Mouse (Mus musculus): Measurements from ENCODE around the gene Slc37a3.
A peak's percentile ranks its signal among the peaks of the same experiment; 100 is the strongest.

Slc37a3 gene

GRCm38 (mm10) chr6:39319061-39319761 lies 58.3 kb downstream of the Slc37a3 start:
- peak; percentile 55 for DNase-seq (ENCODE audit: extremely low read depth, low read depth, low spot score)

- DNase-seq (ENCODE audit: extremely low read depth, low read depth, low spot score), result no peak
Measured at GRCm38 (mm10) chr6:39318631-39319010, 58.9 kb downstream of the Slc37a3 start.

DNA sequence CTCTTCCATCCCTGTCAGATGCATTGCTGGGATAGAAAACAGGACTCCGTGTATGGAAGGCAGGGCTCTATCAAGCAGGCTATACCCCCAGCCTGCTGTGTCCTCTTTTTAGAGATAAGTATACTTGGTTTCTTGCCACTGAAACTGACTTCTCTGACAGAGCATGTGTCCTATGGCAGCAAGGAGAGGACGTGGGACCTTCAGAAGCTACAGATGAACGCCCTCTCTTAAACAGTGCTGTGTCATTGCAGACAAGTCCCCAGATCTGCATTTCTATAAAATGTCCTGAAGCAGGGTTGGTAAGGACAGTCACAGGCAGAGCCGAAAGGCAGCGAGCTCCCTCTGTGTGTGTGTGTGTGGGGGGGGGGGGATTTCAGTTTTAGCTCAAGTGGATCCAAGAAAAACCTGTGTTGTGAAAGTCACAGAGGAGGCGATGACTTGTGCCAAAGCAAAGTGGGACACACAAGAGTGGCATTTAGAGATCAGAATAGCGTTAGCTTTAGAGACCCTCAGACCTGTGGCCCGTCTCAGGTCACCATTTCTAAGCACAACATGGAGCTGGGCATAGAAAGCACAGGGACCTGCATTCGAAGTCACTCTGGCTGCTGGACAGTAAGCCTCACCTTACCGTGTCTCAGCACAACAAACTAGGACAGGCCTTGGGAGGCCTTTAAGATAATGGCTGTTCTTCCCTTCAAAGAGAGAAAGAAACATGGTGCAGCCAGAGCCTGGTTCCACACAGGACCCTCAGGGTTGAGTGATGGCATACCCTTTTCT lies 59.4 kb downstream of the Slc37a3 start:
- no peak for DNase-seq (ENCODE audit: extremely low read depth, low read depth, low spot score)

DNA sequence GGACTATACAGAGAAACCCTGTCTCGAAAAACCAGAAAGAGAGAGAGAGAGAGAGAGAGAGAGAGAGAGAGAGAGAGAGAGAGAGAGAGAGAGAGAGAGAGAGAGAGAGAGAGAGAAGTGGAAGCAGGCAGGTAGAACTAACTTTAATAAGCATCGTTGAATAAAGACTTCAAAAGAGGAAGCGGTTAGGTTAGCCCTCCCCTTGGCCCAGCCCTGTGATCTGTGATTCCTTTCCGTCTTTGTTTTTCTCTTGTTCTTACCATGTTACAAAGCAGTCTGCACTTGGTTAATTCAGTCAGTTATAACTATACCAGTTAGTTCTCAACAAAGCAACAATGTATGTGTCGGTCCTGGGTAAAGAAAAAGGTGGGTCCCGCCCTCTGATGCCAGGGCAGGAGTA lies 61.4 kb downstream of the Slc37a3 start:
- DNase-seq (ENCODE audit: extremely low read depth, low read depth, low spot score), result no peak

- no peak for DNase-seq (ENCODE audit: extremely low read depth, low read depth, low spot score)
Measured at GRCm38 (mm10) chr6:39314461-39314860, 63.0 kb downstream of the Slc37a3 start.

DNA sequence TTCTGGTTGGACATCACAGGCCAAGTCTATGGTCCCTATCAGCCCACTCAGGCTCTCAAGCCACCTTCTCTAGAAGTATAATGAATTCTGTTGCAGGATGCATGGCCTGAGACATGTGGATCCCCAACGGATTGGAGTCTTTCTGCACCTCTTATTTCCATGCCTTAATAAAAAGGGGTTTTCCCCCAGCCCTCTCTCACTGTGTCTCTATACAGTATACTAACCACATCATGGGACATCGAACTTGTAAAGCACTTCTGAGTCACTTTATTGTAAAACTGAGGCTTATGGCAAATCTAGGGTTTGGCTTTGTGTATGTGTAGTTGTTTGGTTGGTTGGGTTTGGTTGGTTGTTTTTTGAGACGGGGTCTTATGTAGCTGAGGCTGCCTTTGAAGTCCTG lies 65.7 kb downstream of the Slc37a3 start:
- DNase-seq (ENCODE audit: extremely low read depth, low read depth, low spot score), result no peak

GRCm38 (mm10) chr6:39304371-39304874 lies 73.1 kb downstream of the Slc37a3 start:
- no peak for DNase-seq (ENCODE audit: extremely low read depth, low read depth, low spot score)

DNA sequence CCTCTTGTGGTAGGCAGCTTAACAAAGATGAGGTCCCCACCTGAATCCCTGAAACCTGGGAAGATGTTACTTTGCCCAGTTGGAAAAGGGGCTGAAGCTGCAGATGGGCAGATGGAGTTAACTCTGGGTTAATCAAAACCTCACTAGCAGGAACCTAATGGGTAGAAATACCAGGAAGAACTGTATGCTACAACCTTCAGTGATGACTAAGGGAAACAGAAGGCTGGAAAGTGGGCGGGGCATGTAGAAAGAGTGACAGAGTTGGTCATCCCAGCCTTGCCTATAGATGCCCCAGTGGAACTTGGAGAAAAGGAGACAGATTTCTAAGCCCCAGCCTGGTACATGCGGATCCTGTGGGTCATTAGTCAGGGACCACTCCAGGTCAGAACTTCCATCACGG lies 76.0 kb downstream of the Slc37a3 start:
- DNase-seq (ENCODE audit: extremely low read depth, low read depth, low spot score), result no peak

DNA sequence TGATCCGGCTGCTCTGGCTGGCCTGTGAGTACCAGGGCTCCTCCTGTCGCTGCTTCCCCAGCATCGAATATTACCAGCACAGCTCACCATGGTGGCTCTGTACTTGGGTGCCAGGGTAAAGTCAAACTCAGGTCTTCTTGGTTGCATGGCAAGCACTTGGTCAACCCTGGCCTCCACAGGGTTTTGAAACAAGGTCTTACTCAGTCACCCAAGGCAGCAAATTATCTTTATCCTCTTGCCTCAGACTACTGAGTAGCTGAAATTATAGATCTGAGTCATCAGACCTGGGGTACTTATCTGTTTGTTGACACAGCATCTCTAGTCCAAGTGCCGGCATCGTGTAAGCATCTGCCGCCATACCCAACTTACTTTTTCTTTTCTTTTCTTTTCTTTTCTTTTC lies 80.4 kb downstream of the Slc37a3 start:
- DNase-seq (ENCODE audit: extremely low read depth, low read depth, low spot score), result no peak

DNA sequence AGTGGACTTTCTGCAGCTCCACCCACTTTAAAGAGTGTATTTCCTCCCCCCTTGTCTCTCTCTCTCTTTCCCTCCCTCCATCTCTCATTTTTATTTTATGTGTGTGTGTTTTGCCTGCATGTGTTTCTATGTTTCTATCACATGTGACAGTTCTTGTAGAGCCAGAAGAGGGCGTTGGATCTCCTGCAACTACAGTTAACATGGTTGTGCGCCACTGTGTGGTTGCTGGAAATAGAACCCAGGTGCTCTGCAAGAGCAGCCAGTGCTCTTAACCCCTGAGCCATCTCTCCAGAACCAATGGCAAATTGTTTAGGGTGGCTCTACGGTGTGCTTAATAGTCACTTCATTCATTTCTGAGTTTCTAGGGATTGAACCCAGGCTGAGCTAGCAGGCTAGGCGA lies 81.0 kb downstream of the Slc37a3 start:
- no peak for DNase-seq (ENCODE audit: extremely low read depth, low read depth, low spot score)

- DNase-seq (ENCODE audit: extremely low read depth, low read depth, low spot score), result no peak
Measured at GRCm38 (mm10) chr6:39295727-39296411, 81.6 kb downstream of the Slc37a3 start.

DNA sequence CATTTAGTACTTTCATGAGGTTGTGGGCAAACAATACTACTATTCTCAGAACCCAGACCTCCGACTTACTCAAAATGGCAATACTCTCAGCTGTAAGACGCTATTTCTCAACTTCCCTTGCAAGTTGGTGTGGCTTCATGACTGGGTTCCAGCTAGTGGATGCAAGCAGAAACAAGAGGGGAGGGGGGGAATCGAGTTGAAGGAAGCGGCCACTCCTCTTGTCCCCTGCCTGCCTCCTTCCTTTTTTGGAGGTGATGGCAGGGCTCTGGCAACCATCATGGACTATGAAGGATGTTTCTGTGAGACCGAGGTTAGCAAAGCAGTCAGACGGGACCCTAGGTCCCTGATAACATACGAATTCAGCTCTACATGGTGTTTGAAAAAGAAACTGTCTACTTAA lies 87.8 kb downstream of the Slc37a3 start:
- DNase-seq (ENCODE audit: extremely low read depth, low read depth, low spot score), result no peak

DNA sequence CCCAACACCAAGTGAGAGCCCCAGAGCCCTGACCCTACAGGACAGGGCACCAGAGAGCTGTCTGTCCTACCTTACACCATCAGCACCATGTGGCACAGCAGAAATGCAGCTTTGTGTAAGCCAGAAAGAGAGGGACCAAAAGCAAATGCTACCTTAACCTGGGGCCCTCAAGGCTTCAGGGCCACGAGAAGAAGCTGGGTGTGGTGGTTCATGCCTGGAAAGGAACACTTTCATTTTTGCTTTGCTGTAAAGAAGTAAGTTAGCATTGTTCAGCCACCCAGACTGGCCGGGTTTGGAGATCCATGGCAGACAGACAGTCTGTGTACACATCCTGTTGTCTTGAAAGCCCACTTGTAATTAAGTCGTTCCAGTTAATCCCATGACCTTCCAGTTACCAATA lies 89.7 kb downstream of the Slc37a3 start:
- DNase-seq (ENCODE audit: extremely low read depth, low read depth, low spot score), result no peak

GRCm38 (mm10) chr6:39286732-39287083 lies 90.8 kb downstream of the Slc37a3 start:
- DNase-seq (ENCODE audit: extremely low read depth, low read depth, low spot score), result no peak

- DNase-seq (ENCODE audit: extremely low read depth, low read depth, low spot score), result peak; percentile 23
Measured at GRCm38 (mm10) chr6:39286053-39286731, 91.3 kb downstream of the Slc37a3 start.

DNA sequence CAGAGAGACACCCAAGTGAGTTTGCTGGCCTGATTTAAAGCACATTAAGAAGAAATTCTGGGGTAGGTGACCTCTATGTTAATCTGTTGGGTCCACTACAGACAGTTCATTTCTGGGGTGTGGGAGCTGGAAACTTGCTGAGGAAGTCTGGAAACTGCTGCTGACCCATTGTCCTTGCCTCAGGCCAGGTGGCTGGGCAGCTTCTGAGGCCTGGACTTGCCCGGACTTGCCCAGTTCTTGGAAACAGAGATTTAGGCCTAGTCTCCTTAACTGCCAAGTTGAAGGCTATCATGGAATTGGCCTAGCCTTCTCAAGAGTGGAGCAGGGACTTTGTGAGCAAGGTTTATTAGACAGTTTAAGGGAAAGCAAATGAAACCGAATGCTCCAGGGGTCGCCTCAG lies 92.6 kb downstream of the Slc37a3 start:
- no peak for DNase-seq (ENCODE audit: extremely low read depth, low read depth, low spot score)

Measured in fat pad, adult 2 months (tissue).